Mouse (Mus musculus) megakaryocyte, embryonic 14.5 days (primary cell): Measurements from ENCODE around the gene Gm9857.

ENCODE experiments used
- FLI1 ChIP-seq: IDR thresholded peaks from 2 replicates; pipeline ENCODE4 v1.6.1; 2012; ENCODE audit warnings: low read length, inconsistent platforms, mixed read lengths
- GATA1 ChIP-seq: IDR thresholded peaks from 3 replicates; pipeline ENCODE4 v1.6.1; 2012; ENCODE audit warnings: mixed read lengths, low read length, inconsistent platforms, borderline replicate concordance

DNA sequence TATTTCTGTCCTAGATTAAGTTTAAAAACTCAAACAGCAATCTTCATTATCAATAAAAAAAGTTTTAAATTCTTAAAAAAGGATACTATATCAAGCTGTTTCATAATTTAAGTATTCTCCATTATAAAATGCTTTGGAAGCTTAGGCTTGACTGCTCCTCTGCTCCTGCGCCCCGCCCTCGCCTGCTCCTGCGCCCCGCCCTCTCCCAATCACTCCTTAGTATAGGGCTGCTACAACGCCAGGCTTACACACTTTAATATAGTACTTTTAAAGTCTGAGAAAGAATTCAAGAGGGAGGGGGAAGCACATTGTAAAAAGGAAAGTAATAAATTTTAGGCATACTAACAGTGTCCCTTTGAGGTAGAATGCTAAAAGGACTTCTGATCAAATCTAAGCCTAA lies 37.3 kb downstream of the Gm9857 start:
- no peak for TF ChIP-seq FLI1
- no peak for TF ChIP-seq GATA1
